Mouse (Mus musculus) left cerebral cortex, adult 9 months (tissue): ENCODE data around the gene Acbd4.

ENCODE experiments used
- DNase-seq, 2 experiments: peaks; one replicate each; pipeline ENCODE4 v3.0.0; 2022; ENCODE audit warnings: low spot score in 2 of 2

Acbd4 gene

DNA sequence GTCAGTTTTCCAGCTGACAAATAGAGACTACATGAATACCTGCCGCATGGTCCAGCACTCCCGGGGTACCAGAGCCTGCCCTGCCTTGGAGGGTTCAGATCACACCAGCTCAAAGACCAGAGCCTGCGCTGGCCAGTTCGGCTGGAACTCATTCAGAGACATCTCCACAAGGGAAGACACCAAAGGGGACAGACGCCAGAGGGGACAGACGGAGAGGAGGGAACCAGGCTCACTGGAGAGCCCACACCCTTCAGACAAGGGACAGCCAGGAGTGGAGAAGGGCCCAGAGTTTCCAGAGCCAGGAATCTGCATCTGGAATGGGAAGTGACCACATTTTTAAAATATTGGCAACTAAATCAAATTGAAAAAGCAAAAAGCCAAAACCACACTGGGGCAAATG, 19.9 kb upstream of the Acbd4 start:
- no peak for DNase-seq

DNA sequence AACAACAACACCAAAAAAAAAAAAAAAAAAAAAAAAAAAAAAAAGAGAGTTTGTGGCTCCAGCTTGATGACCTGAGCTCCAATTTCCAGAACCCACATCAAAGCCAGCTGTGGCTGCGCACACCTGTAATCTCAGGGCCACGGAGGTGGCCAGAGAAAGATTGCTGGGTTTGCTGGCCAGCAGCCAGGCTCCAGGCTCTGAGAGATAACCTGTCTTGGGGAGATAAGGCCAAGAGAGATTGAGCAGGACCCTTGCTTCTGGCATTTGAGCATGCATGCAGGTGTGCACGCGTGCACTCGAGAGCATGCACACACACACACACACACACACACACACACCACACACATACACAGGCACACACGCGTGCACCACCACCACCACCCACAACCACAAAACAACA, 8.2 kb upstream of the Acbd4 start:
- no peak for DNase-seq

- no peak for DNase-seq
Observed at GRCm38 (mm10) chr11:103093862-103094833, 7.3 kb upstream of the Acbd4 start.

GRCm38 (mm10) chr11:103095107-103095670, 6.3 kb upstream of the Acbd4 start:
- no peak for DNase-seq

GRCm38 (mm10) chr11:103095801-103096200, 5.7 kb upstream of the Acbd4 start:
- no peak for DNase-seq

DNA sequence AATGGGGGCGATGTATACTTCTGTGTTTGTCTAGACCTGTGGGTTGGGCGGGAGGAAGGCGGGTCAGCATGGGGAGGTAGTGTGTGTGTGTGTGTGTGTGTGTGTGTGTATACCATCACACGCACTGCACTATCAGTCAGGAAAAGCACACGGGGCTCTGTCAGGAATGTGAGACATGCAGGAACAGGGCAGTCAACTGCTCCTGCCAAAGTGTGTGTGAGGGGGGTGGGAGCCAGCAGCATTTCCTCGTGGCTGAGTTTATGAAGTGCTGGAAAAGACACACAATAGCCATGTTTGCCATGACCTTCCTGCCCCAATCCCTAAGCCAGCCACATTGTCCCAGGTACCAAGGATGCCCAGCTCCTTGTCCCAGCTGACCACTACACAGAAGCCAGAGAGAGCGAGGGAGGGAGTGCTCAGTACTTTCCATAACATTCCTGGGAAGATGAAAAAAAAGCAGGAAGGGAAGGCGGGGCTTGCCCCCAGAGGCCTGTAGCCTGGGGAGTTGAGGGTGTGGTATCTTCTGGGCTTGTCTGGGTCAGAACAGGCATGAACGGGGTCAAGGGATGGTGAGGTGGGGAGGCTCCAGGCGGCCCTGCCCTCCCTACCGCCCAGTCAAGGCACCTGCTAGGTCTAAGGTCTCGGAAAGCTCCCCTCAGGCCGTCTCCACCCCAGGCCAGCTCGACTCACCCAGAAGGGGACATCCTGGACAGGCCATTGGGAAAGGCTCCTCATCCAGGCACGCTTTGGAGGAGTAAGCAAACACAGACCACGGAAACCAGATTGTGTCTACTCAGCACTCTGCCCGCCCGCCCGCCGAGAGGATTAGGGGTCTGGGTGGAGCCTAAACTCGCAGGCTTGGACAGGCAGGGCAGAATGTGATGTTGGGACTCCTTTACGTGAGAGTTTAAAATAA, 4.2 kb upstream of the Acbd4 start:
- no peak for DNase-seq

DNA sequence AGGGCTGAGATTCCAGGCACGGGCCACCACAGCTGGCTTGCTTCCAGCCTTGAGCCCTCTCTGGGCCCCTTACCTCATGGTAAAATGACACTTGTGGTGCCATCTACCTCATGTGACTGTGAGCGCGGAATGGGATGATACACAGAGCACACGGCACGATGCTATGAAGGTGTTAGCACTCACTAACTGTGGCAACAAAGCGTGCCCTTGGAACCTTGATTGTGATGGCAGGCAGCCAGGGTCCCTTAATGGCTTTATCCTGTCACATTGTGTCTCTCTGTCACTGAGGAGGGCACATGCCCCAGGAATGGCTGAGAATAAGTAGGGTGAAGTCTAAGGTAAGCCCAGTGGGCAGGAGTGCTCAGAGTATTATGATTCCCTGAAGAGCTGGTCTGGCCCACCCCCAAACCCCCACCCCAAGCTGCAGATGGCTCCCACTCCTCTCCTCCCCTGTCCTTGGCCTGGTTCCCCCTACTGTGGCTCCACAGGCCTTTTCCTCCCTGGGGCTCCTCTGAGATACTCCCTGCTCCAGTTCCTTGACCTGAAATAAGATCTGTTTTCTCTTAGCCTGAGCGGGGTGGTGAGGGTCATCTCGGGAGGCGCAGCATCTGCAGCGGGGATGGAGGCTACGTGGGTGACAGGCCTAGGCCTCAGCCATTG, 2.8 kb upstream of the Acbd4 start:
- DNase-seq, result no peak

GRCm38 (mm10) chr11:103099352-103099940, 2.0 kb upstream of the Acbd4 start:
- no peak for DNase-seq

GRCm38 (mm10) chr11:103100361-103100760, 1.1 kb upstream of the Acbd4 start:
- no peak for DNase-seq

GRCm38 (mm10) chr11:103101866-103102501, 502 bp downstream of the Acbd4 start:
- DNase-seq, result peak in 1 of 2 experiments; percentile 81

DNA sequence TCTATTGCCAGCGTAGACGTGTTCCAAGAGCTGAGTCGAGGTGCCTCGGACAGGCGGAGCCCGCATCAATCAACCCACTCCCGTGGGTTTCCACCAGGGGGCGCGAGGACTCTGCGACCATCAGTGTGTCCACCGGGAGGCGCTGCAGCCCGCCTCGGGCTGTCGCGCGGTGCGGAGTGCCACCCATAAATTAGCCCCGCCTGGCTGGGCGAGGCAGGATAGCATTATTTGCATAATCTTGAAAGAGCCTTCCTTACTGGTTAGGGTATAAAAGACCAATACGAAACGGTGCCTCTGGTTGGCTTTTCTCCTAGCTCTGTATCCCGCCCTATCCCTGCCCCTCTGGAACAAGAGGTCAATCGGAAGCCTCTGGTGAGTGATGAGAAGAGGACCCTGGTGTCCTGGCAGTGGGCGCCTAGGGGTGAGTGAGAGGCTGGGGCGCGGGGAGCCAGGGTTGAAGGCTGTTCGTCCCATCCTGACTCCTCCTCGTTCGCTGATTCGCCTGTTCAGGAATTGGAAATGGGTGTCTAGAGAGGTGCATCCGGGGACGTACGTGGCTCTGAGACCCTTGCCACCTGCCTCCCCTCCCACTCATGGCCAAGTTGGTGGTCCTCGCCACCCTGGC, 1.4 kb downstream of the Acbd4 start:
- DNase-seq, result peak; percentile 92 to 97

GRCm38 (mm10) chr11:103103621-103104020, 2.1 kb downstream of the Acbd4 start:
- no peak for DNase-seq

DNA sequence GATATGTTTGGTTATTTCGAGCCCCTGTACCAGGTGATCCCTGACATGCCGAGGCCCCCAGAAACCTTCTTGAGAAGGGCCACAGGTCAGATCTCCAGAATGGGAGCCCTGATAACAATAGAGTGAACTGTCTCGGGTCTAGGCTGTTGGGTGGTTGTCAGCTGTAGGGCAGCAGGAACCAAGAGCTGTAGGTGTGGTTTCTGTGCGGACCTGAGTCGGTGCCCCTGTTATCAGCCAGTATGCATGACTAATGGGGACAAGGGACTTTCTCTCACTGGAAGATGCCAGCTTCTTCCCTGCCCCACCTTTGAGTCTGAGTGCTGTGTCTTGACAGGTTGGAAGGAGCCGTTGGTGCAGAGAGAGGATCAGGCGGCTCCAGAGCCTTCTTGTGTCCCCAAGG, 3.0 kb downstream of the Acbd4 start:
- no peak for DNase-seq

DNA sequence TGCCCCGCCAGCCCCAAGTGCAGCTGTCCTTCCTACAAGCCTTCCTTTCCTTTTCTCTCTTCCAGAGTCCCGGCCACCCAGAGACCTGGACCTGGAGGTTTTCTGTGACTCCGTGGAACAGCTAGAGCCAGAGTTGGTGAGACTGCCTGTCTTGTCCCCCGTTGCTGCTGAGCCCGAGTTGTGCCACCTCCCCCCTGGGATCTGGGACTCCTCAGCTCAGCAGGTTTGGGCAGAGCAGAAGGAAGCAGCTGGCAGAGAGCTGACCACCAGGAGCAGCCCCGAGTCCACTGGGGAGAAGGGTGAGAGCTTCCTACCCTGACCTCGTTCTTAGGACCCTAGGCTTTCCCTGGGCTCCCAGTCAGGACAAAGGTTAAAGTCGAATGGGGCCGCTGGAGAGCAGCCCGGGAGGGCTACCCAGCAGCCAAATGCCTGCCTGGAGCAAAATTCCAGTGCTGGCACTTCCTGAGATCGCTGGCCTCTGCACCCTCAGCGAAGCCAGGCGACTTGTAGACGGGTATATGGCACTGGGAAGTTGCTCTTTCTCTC, 3.8 kb downstream of the Acbd4 start:
- DNase-seq, result no peak

DNA sequence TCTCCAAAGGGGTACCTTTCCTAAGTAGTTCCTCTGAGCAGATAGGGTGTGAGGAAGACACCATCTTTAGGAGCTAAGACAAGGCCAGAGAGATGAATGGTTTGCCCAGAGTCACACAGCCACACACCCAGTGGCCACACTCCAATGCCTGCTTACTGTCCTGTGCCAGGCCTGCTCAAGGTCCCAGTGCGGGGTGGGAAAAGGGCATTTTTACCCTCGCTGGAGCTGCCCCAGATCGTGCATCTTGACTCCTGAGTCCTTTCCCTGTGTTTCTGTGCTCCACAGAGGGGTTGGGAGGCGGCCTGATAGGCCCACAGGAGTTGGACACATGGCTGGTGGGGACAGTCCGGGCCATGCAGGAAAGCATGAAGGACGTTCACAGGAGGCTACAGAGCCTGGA, 4.3 kb downstream of the Acbd4 start:
- no peak for DNase-seq

GRCm38 (mm10) chr11:103106386-103106785, 4.9 kb downstream of the Acbd4 start:
- DNase-seq, result no peak

DNA sequence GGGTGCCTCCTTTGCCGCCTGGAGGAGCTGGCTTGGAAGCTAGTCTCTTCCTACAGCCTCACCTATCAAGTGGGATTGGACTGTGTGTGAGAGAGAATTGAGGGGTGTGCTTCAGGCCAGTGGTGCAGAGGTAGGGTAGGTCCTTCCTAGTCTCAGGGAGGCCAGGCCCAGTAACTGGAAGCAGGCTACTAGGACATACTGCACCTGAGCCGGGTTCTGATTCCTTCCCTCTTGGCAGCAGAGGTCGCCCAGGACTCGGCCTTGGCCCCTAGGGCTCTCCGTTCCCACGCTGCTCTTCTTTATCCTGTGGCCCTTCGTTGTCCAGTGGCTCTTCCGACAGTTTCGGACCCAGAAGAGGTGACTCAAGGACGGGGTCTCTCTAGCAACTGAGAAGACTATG, 9.8 kb downstream of the Acbd4 start:
- DNase-seq, result no peak

GRCm38 (mm10) chr11:103111881-103112551, 10.5 kb downstream of the Acbd4 start:
- DNase-seq, result no peak

DNA sequence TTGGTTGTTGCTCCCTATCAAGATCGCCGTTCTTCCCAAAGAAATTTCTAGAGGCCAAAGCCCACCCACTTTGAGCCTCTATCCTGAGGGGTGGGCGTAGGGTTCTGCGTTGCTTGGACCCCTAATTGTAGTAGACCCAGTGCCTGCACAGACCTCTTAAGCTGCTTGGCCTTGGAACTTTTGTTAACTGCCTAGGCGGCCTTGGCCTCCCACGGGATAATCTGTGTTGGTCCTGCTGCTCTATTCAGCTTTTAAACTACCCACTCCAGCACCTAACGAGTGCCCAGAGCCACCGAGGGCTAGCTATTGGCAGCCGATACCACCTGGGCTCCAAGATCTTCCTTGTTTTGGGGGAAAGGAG, 11.1 kb downstream of the Acbd4 start:
- DNase-seq, result no peak

GRCm38 (mm10) chr11:103113005-103113404, 11.5 kb downstream of the Acbd4 start:
- DNase-seq, result no peak
